Mouse (Mus musculus): Measurements from ENCODE around the gene Efcab10. TPM values are rescaled to one million over a fixed set of nuclear protein-coding genes. Genes with fewer than 3 reads are reported as not detected.

Gene Efcab10
- polyA plus RNA-seq, 1 experiment: 2.1 TPM

DNA sequence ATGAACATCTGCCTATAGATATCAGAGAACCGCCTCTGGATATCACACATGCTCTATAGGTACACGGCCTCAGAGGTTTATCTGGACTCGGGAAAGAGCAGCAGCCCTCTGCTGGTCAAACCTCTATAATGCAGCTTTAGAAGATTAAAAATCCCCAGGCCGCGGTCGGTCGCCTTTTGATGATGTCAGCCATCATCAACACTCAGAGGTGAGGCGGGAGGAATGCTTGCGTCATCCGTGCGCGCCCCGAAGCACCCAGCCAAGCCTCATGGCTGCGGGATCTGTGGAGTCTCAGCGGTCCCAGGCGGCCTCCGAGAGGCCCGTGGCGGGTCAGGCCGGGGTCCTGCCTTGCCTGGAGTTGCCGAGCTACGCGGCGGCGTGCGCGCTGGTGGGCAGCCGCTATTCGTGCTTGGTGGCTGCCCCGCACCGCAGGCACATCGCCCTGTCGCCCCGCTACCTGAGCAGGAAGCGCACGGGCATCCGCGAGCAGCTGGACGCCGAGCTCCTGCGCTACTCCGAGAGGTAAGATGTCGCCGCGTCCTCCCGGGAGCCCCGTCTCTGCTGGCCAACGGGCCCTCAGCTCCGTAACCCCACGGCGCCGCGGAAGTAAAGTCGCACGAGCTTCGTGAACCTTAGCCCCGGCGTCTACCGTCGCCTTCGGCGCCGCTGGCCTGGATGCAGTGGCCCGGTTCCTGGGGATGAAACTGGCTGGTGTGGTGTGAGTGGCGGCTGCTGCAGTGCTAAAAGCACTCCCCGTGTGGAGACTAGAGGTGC lies 34.9 kb downstream of the Efcab10 start, which contains the start of gene Twistnb:
Gene Twistnb (plus strand): TSS at position 249 of the 774 bp plus-strand sequence.
- peaks cover 3% of the 10 kb centered on the region; the same call in 1 of the 2 replicates for H3K36me3 ChIP-seq (ENCODE audit: control insufficient read depth, insufficient read depth, low read length, poor library complexity, severe bottlenecking)
- H3K9ac ChIP-seq (ENCODE audit: low read depth, poor library complexity, severe bottlenecking): peak within 1 kb of the TSS; percentile 91
- peaks cover 4% of the 10 kb centered on the region for H3K4me1 ChIP-seq (ENCODE audit: control insufficient read depth, insufficient read depth, low read length)
- peak within 1 kb of the TSS; percentile 79 for H3K4me3 ChIP-seq (ENCODE audit: low read depth, low read length)
- TF ChIP-seq CTCF (IDR thresholded peaks at IDR 0.05; ENCODE audit: low read depth, low read length): peak; percentile 42
- TF ChIP-seq EP300 (IDR thresholded peaks at IDR 0.05; ENCODE audit: insufficient read depth, low read depth, low read length): no peak
- H3K9me3 ChIP-seq (replicated peaks; ENCODE audit: control insufficient read depth, insufficient read depth, low read length, poor library complexity, severe bottlenecking): no peaks in the 10 kb centered on the region
- no peaks in the 10 kb centered on the region for H3K27me3 ChIP-seq (ENCODE audit: control insufficient read depth, insufficient read depth, low read length, poor library complexity, severe bottlenecking)
- peak within 1 kb of the TSS; percentile 99 for H3K27ac ChIP-seq (ENCODE audit: insufficient read depth, low read length)

DNA sequence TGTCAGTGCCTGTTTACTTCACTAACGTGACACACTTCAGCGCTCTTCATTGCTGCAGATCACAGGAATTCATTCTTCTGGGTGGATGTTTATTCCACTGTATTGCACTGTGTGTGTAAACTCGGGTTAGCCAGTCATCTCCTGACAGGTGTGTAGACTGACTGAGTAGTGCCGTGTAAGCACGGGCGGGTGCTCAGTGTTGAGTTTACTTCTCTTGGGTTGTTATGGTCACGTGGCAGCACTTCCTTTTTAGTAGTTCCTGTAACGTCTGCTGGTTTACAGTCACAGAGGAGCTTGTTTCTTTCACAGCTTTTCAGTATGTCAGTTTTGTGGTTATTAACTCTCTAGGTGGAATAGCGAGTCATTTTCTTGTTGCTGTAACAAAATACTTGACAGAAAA lies 39.2 kb downstream of the Efcab10 start:
- no peaks in the 10 kb centered on the region for H3K4me1 ChIP-seq (ENCODE audit: control insufficient read depth, insufficient read depth, low read length)
- H3K27me3 ChIP-seq (ENCODE audit: control insufficient read depth, insufficient read depth, low read length, poor library complexity, severe bottlenecking): no peaks in the 10 kb centered on the region
- no peak overlapping the region for H3K4me3 ChIP-seq (ENCODE audit: low read depth, low read length)
- TF ChIP-seq POLR2A (IDR thresholded peaks at IDR 0.05; ENCODE audit: insufficient read depth, low read length) (no peak), EP300 (IDR thresholded peaks at IDR 0.05; ENCODE audit: insufficient read depth, low read depth, low read length) (no peak), CTCF (IDR thresholded peaks at IDR 0.05; ENCODE audit: low read depth, low read length) (no peak)
- H3K36me3 ChIP-seq (ENCODE audit: control insufficient read depth, insufficient read depth, low read length, poor library complexity, severe bottlenecking): peaks cover 19% of the 10 kb centered on the region
- H3K9me3 ChIP-seq (replicated peaks; ENCODE audit: control insufficient read depth, insufficient read depth, low read length, poor library complexity, severe bottlenecking): no peaks in the 10 kb centered on the region
- no peak overlapping the region for H3K9ac ChIP-seq (ENCODE audit: low read depth, poor library complexity, severe bottlenecking)
- H3K27ac ChIP-seq (ENCODE audit: insufficient read depth, low read length): no peak overlapping the region

DNA sequence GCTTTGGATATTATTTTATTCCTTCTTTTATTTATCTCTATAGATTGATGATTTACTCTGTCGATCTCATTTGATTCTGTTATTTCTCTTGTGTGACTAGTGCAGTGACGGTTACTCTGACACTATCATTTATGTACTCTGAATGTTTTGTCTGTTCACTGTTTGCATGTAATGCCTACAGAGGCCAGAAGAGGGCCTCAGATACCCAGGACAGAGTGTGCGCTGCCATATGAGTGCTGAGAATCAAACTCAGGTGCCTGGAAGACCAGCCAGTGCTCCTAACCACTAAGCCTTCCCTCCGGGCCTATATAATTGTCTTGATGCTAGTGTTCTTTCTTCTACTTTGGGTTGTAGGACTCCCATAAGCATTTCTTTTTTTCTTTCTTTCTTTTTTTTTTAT lies 40.1 kb downstream of the Efcab10 start:
- TF ChIP-seq POLR2A (IDR thresholded peaks at IDR 0.05; ENCODE audit: insufficient read depth, low read length) (no peak), CTCF (IDR thresholded peaks at IDR 0.05; ENCODE audit: low read depth, low read length) (peak; percentile 52)
- Histone ChIP-seq H3K36me3 (ENCODE audit: control insufficient read depth, insufficient read depth, low read length, poor library complexity, severe bottlenecking) (peaks cover 24% of the 10 kb centered on the region), H3K27me3 (ENCODE audit: control insufficient read depth, insufficient read depth, low read length, poor library complexity, severe bottlenecking) (no peaks in the 10 kb centered on the region), H3K9me3 (replicated peaks; ENCODE audit: control insufficient read depth, insufficient read depth, low read length, poor library complexity, severe bottlenecking) (no peaks in the 10 kb centered on the region), H3K4me1 (ENCODE audit: control insufficient read depth, insufficient read depth, low read length) (no peaks in the 10 kb centered on the region), H3K9ac (ENCODE audit: low read depth, poor library complexity, severe bottlenecking) (no peak overlapping the region), H3K4me3 (ENCODE audit: low read depth, low read length) (no peak overlapping the region), H3K27ac (ENCODE audit: insufficient read depth, low read length) (no peak overlapping the region)

Other genes starting within 250 kb of the Efcab10 start
- gene Atxn7l1, start 247.2 kb upstream of the Efcab10 start, polyA plus RNA-seq (2011; ENCODE audit: insufficient read depth, insufficient read length, low read depth, missing spikeins): 16.1 and 17.5 TPM in 2 replicates
- gene Twistnb, start 34.8 kb downstream of the Efcab10 start, polyA plus RNA-seq (2011; ENCODE audit: insufficient read depth, insufficient read length, low read depth, missing spikeins): 30.5 and 32.1 TPM in 2 replicates

Measured in ES-Bruce4 (cell line).